Mouse (Mus musculus) spleen, adult 2 months (tissue): ENCODE measurements around the gene Lmod3. TPM values are rescaled to one million over a fixed set of nuclear protein-coding genes. Genes with fewer than 3 reads are reported as not detected.
A peak's percentile ranks its signal among the peaks of the same experiment; 100 is the strongest.

Experiments used
- DNase-seq, 2 experiments: peaks; one replicate each; pipeline versions ENCODE4 v3.0.0 to v3.0.0-alpha.2; 2012 to 2021; ENCODE audit warnings: low spot score in 2 of 2, low read depth in 1 of 2
- H3K27ac ChIP-seq: fragments of 200-500 bp; 2 replicates; pipeline ENCODE4 v1.5.1; 2012; ENCODE audit warnings: low read length, inconsistent platforms; ENCODE audit not compliant: insufficient read depth
- H3K27me3 ChIP-seq: fragments of 200-500 bp; 2 replicates; pipeline ENCODE4 v1.6.1; 2012; ENCODE audit warnings: mild to moderate bottlenecking, moderate library complexity, low read length, inconsistent platforms; ENCODE audit not compliant: control insufficient read depth, insufficient read depth
- H3K36me3 ChIP-seq: fragments of 200-500 bp; 2 replicates; pipeline ENCODE4 v1.6.1; 2012; ENCODE audit warnings: mild to moderate bottlenecking, low read length, inconsistent platforms; ENCODE audit not compliant: control insufficient read depth, insufficient read depth
- H3K4me1 ChIP-seq: fragments of 200-500 bp; 2 replicates; pipeline ENCODE4 v1.6.1; 2011; ENCODE audit warnings: inconsistent platforms; ENCODE audit not compliant: control insufficient read depth, insufficient read depth, insufficient read length
- H3K4me3 ChIP-seq: fragments of 200-500 bp; 2 replicates; pipeline ENCODE4 v1.5.1; 2011; ENCODE audit warnings: mild to moderate bottlenecking, inconsistent platforms; ENCODE audit not compliant: insufficient read depth, insufficient read length; ENCODE audit errors: extremely low read depth
- CTCF ChIP-seq: fragments of 200-500 bp; IDR thresholded peaks from 2 replicates; pipeline ENCODE4 v1.5.1; 2011; ENCODE audit warnings: mild to moderate bottlenecking, inconsistent platforms; ENCODE audit not compliant: insufficient read depth, insufficient read length, insufficient replicate concordance; ENCODE audit errors: extremely low read depth
- POLR2A ChIP-seq: fragments of 200-500 bp; IDR thresholded peaks from 2 replicates; pipeline ENCODE4 v1.6.1; 2011; ENCODE audit warnings: low read depth, low read length, inconsistent platforms
- WGBS: fragments of 180-500 bp; shearing (Covaris S2); methylation state at CpG from one replicate; pipeline ENCODE4 v1.1.7; 2018; 5-methylcytosine and 5-hydroxymethylcytosine counted together
- polyA plus RNA-seq: library from polyadenylated mRNA; depleted of rRNA; stranded (reverse); fragments of >200 nt; gene quantifications from 2 replicates; pipeline ENCODE4 v1.2.3, GENCODE M21; 2012

The Lmod3 gene
- polyA plus RNA-seq, 1 experiment, result not detected

DNA sequence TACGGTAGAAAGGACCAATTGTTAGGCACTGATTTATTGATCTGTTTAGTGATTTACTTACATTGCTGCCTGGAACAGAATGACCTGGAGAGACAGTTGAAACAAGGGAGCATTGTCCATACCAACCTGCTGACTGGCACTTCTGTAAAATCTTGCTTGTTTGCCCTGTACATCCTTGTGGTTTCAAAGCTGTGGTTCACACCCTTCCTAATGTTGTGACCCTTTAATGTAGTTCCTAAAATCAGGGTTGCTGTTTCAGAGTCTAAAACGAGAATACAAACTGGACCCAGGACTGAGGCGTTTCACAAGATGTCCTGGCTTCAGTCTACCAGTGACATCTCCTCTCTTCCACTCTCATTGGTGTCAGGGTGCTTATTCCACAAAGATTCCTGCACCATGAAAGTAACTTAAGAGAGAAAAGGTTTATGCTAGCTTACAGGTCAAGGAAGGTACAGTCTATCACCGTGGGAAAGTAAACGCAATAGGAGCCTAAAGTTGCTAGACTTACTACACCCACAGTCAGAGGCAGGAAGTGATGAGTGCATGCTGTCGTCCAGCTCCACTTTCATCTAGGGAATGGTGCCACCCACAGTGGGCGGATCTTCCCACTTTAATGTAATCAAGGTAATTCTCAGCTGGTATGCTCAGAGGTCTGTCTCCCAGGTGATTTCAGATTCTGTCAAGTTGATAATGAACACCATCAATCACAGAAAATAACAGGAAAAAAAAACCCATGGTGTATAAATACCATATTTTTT is 17.5 kb downstream of the Lmod3 start:
- no peak for DNase-seq
- Histone ChIP-seq H3K27me3 (no peaks in the 10 kb centered on the region), H3K27ac (no peak overlapping the region), H3K36me3 (peaks cover 16% of the 10 kb centered on the region), H3K4me3 (no peak overlapping the region), H3K4me1 (no peaks in the 10 kb centered on the region)
- no peak for TF ChIP-seq POLR2A
- TF ChIP-seq CTCF, result no peak
- 61% methylated on average over 7 of the region's 7 CpGs for WGBS

DNA sequence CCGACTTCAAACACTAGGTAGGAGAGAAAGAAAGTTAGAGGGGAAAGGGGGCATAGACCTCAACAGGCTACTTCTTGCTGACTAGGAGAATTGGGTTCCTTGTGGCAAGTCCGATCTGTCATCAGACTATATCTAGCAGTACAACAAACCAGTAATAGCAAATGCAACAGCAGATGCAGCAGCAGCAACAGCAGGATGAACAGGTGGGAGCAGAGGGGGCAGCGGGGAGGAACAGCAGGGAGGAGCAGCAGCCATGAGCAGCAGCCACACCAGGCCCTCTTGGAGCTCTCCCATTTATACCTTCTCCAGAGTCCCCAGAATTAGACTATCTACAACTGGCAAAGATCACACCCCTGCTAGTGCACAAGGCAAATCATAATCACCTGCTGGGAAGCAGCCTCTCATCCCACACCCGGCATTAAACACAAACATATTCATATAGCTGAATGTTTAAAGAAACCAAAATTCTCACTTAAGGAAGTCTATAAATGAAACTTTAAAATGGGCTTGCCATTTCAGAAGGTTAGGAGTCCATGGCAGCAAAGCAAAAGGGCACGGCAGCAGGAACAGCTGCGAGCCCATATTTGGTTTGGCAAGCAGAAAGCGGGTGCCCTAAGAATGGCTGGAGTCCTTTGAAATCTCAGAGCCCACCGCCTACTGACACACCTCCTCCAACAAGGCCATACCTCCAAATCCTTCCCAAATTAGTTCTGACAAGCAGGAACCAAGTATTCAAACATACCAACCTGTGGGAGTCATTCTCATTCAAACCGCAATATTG is 25.3 kb downstream of the Lmod3 start:
- 96% methylated on average over 9 of the region's 9 CpGs for WGBS
- DNase-seq, result no peak
- Histone ChIP-seq H3K4me1 (peaks cover 9% of the 10 kb centered on the region; the same call in 1 of the 2 replicates), H3K27me3 (no peaks in the 10 kb centered on the region), H3K4me3 (no peak overlapping the region), H3K36me3 (peaks cover 13% of the 10 kb centered on the region), H3K27ac (no peak overlapping the region)
- TF ChIP-seq POLR2A (no peak), CTCF (no peak)

DNA sequence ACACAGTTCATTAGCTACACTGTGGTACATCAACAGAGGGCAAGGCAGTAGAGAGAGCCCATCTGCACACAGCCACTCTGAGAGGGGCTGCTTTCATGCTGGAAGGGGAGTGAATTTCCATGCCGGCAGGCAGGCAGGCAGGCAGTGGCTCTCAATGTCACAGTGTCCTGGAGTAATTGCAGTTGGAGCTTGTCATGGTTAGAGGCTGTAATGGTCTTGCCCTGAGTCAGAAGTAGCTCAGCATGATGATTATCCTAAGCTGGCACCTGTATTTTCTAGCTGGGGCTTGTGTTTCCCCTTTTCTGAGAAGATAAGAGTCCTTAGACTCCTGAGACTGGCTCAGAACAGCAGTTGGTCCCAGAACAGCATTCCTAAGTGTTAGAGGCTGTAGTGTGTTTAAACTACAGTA is 26.5 kb downstream of the Lmod3 start:
- Histone ChIP-seq H3K36me3 (peaks cover 9% of the 10 kb centered on the region), H3K27me3 (no peaks in the 10 kb centered on the region), H3K4me1 (peaks cover 21% of the 10 kb centered on the region; the same call in 1 of the 2 replicates), H3K4me3 (no peak overlapping the region), H3K27ac (no peak overlapping the region)
- WGBS, result 76% methylated on average over 1 of the region's 1 CpGs
- no peak for DNase-seq
- TF ChIP-seq CTCF (no peak), POLR2A (no peak)

DNA sequence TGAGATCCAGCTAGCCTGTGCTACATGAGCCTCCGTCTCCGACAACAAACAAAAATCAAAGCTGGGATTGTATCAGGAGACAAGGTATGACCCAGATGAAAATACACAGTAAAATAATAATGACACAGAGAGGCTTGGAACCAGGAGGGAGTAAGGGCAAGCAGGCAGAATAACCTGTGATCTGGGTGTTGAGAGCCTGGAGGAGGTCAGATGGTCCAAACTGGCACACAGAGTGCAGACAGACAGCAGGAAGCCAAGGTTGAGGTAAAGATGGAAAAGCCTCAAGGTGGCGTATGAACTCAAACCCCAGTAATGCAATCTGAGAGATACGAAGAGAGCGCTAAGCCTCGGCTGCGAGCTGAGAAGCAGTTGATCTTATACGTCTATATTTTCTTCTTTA is 28.1 kb downstream of the Lmod3 start:
- DNase-seq, result no peak
- Histone ChIP-seq H3K4me3 (no peak overlapping the region), H3K27me3 (no peaks in the 10 kb centered on the region), H3K4me1 (peaks cover 24% of the 10 kb centered on the region; the same call in 1 of the 2 replicates), H3K27ac (no peak overlapping the region), H3K36me3 (peaks cover 4% of the 10 kb centered on the region)
- WGBS, result 85% methylated on average over 8 of the region's 8 CpGs
- TF ChIP-seq CTCF (no peak), POLR2A (no peak)

GRCm38 (mm10) chr6:97223566-97223965 is 29.0 kb downstream of the Lmod3 start:
- H3K27me3 ChIP-seq, result no peaks in the 10 kb centered on the region
- peaks cover 24% of the 10 kb centered on the region; the same call in 1 of the 2 replicates for H3K4me1 ChIP-seq
- peaks cover 2% of the 10 kb centered on the region for H3K36me3 ChIP-seq
- H3K27ac ChIP-seq, result peak overlapping the region; percentile 15; the same call in 1 of the 2 replicates
- TF ChIP-seq POLR2A, result no peak
- no peak for TF ChIP-seq CTCF
- WGBS, result 48% methylated on average over 4 of the region's 4 CpGs
- H3K4me3 ChIP-seq, result no peak overlapping the region
- DNase-seq, result no peak

- WGBS, result 6% methylated on average over 5 of the region's 5 CpGs
- Histone ChIP-seq H3K4me1 (peaks cover 24% of the 10 kb centered on the region; the same call in 1 of the 2 replicates), H3K36me3 (peaks cover 2% of the 10 kb centered on the region), H3K27ac (peak overlapping the region; percentile 10; the same call in 1 of the 2 replicates), H3K27me3 (no peaks in the 10 kb centered on the region), H3K4me3 (no peak overlapping the region)
- no peak for DNase-seq
- TF ChIP-seq CTCF (no peak), POLR2A (no peak)
Measured at GRCm38 (mm10) chr6:97222931-97223467, 29.6 kb downstream of the Lmod3 start.

- no peaks in the 10 kb centered on the region for H3K27me3 ChIP-seq
- WGBS, result 25% methylated on average over 6 of the region's 6 CpGs
- peaks cover 2% of the 10 kb centered on the region for H3K36me3 ChIP-seq
- peaks cover 24% of the 10 kb centered on the region; the same call in 1 of the 2 replicates for H3K4me1 ChIP-seq
- peak overlapping the region; percentile 82 for H3K27ac ChIP-seq
- no peak for DNase-seq
- no peak for TF ChIP-seq POLR2A
- H3K4me3 ChIP-seq, result no peak overlapping the region
Measured at GRCm38 (mm10) chr6:97222321-97222720, 30.2 kb downstream of the Lmod3 start.
